18 mouse cellular contexts compared by ENCODE assay signal in genomic region chr13:41952453-41952852, GRCm38 (mm10).
DNase-seq lines count a peak whose midpoint lies in the region; ATAC-seq and TF ChIP-seq lines count a peak whose summit lies in the region.
"Had no signal": no experiment of that assay in that cellular context is flagged by ENCODE, and none has a peak within 500 bp of the region (broad histone marks: within the 10 kb centered on the region; RNA-seq: fewer than 3 reads in every experiment).

No protein-coding gene starts in this region.

- H3K4me1 ChIP-seq in lung, embryonic 14.5 days (ENCODE audit: insufficient read depth) = no peaks in the 10 kb centered on the region
- H3K4me1 ChIP-seq: heart, embryonic 13.5 days; hindbrain, embryonic 13.5 days; midbrain, embryonic 10.5 days had no signal

- H3K4me2 ChIP-seq in lung, embryonic 14.5 days = no peak overlapping the region
- H3K4me2 ChIP-seq: heart, embryonic 13.5 days; hindbrain, embryonic 13.5 days had no signal

- H3K27ac ChIP-seq in lung, embryonic 14.5 days (ENCODE audit: low read depth) = no peak overlapping the region
- H3K27ac ChIP-seq: heart, embryonic 13.5 days; hindbrain, embryonic 13.5 days; midbrain, embryonic 10.5 days had no signal

- 37% methylated on average over 3 of the region's 3 CpGs for WGBS in lung, embryonic 14.5 days

- peak; percentile 34 for DNase-seq in adrenal gland, postnatal 10 days
- no peak for DNase-seq in adrenal gland, adult 18-20 months (ENCODE audit: low spot score in 2 of 2)
- peak; percentile 64 for DNase-seq in lung, embryonic 14.5 days
- DNase-seq in lung, postnatal 36 days = no peak
- DNase-seq in fibroblast of lung, adult 2 months (ENCODE audit: low read depth) = peak; percentile 66
- peak; percentile 25 to 34 for DNase-seq in heart, postnatal 14 days
- no peak for DNase-seq in left cerebral cortex, postnatal 14 days (ENCODE audit: low spot score in 2 of 2)
- DNase-seq: cerebellum, postnatal 25 days; kidney, postnatal 10 days; liver; lung, adult 2 months; thymus, postnatal 14 days had no signal

- intact Hi-C loops in heart, postnatal 14 days (cut with DNase I) = no loop called here
- intact Hi-C loops in left cerebral cortex, postnatal 14 days (cut with DNase I) = no loop called here

- no peak overlapping the region for H3K9ac ChIP-seq in lung, embryonic 14.5 days
- H3K9ac ChIP-seq: heart, embryonic 13.5 days; hindbrain, embryonic 13.5 days had no signal

- no peak overlapping the region for H3K4me3 ChIP-seq in lung, embryonic 14.5 days (ENCODE audit: low read depth, low read length)
- H3K4me3 ChIP-seq: heart, embryonic 13.5 days; hindbrain, embryonic 13.5 days; midbrain, embryonic 10.5 days had no signal

- no peaks in the 10 kb centered on the region for H3K27me3 ChIP-seq in lung, embryonic 14.5 days (ENCODE audit: insufficient read depth, low read length)
- H3K27me3 ChIP-seq: heart, embryonic 13.5 days; hindbrain, embryonic 13.5 days had no signal

- no peaks in the 10 kb centered on the region for H3K36me3 ChIP-seq in lung, embryonic 14.5 days (ENCODE audit: insufficient read depth)
- H3K36me3 ChIP-seq: heart, embryonic 13.5 days; hindbrain, embryonic 13.5 days; midbrain, embryonic 10.5 days had no signal

- no peak for ATAC-seq in lung, embryonic 14.5 days (ENCODE audit: insufficient read depth)
- no peak for ATAC-seq in megakaryocyte, adult 5-6 weeks (ENCODE audit: poor library complexity, severe bottlenecking)
- ATAC-seq: activated CD4-positive, CD25-positive, alpha-beta regulatory T cell, adult 4 months; intestine, postnatal 0 days had no signal

- H3K9me3 ChIP-seq in lung, embryonic 14.5 days (ENCODE audit: low read depth, low read length) = no peaks in the 10 kb centered on the region
- H3K9me3 ChIP-seq: heart, embryonic 13.5 days; hindbrain, embryonic 13.5 days; midbrain, embryonic 10.5 days had no signal

- no peak for TF ChIP-seq CTCF in lung, embryonic 14.5 days (IDR thresholded peaks at IDR 0.05; ENCODE audit: low read depth)

Comparison
In these comparisons a context has a peak if more than half of its experiments do, and no peak if none do; other contexts are left out.
1. DNase-seq: peak in adrenal gland, postnatal 10 days (single experiment), lung, embryonic 14.5 days (single experiment), fibroblast of lung, adult 2 months (single experiment) and heart, postnatal 14 days (2 of 2); none in adrenal gland, adult 18-20 months (0 of 2), lung, postnatal 36 days (single experiment) and left cerebral cortex, postnatal 14 days (0 of 2).